10 mouse cellular contexts compared by ENCODE assay signal in the genomic region with DNA sequence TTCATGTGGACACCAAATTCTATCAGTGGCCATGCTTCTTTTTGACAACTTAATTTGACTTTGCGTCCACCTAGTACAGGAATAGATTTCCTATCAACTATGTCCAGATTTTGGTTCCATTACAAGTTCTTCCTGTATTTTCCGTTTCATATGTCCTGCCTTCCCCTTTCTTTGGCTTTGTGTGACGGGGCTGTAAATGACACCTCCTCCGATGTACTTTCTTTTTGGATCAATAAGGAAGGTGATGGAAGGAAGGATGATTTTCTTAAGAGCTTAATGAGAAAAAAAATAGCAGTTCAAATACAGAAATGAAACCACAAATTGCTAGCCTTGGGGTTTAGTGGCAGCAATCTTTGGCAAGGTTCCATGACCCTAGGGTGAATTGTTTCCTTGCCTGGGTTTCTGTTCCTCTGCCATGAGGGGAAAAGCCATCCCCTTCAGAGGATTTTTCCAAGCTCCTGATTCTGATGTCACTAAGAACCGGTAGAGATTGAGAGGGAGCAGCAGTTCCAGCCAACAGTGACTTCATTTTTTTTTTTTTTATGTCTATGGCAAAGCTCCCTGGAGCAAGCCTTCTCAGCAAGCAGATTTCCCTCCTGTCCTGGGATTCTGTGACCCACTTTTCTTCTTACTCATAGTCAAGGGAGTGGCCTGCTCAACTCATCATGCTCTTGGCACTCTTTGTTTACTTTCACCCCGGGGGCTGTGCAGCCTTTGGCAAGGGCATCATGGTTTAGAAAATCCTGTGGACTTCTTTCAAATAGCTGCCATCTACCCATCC. TPM values are rescaled to one million over a fixed set of nuclear protein-coding genes. Genes with fewer than 3 reads are reported as not detected.
A peak's percentile ranks its signal among the peaks of the same experiment; 100 is the strongest.
DNase-seq lines count a peak whose midpoint lies in the region; ATAC-seq and TF ChIP-seq lines count a peak whose summit lies in the region.
"Had no signal": no experiment of that assay in that cellular context is flagged by ENCODE, and none has a peak within 500 bp of the region (broad histone marks: within the 10 kb centered on the region; RNA-seq: fewer than 3 reads in every experiment).

No protein-coding gene starts in this region.

- H3K27ac ChIP-seq in heart, embryonic 10.5 days, result no peak overlapping the region
- no peak overlapping the region; the same call in 1 of the 2 replicates for H3K27ac ChIP-seq in lung, postnatal 0 days (ENCODE audit: low read length)
- H3K27ac ChIP-seq in forebrain, embryonic 10.5 days, result no peak overlapping the region

- H3K4me1 ChIP-seq in heart, embryonic 10.5 days, result peaks cover 12% of the 10 kb centered on the region
- H3K4me1 ChIP-seq in lung, postnatal 0 days (ENCODE audit: insufficient read depth, low read depth, low read length), result peaks cover 5% of the 10 kb centered on the region
- no peaks in the 10 kb centered on the region for H3K4me1 ChIP-seq in forebrain, embryonic 10.5 days

- no peaks in the 10 kb centered on the region for H3K9me3 ChIP-seq in heart, embryonic 10.5 days
- H3K9me3 ChIP-seq in lung, postnatal 0 days (ENCODE audit: low read length), result no peaks in the 10 kb centered on the region
- H3K9me3 ChIP-seq in forebrain, embryonic 10.5 days, result no peaks in the 10 kb centered on the region

- WGBS in heart, embryonic 10.5 days, result 68% methylated on average over 6 of the region's 6 CpGs
- 49% methylated on average over 6 of the region's 6 CpGs for WGBS in lung, postnatal 0 days
- 88% methylated on average over 6 of the region's 6 CpGs for WGBS in forebrain, embryonic 10.5 days

- no peak overlapping the region for H3K9ac ChIP-seq in lung, postnatal 0 days (replicated peaks; ENCODE audit: low read depth)

- DNase-seq in heart, adult 18-20 months, result peak; percentile 65 to 69
- DNase-seq in heart, embryonic 10.5 days (ENCODE audit: low spot score), result no peak
- peak; percentile 75 for DNase-seq in adipocyte (ENCODE audit: low spot score)
- peak; percentile 49 for DNase-seq in fibroblast of lung, adult 2 months (ENCODE audit: low read depth)
- peak; percentile 54 for DNase-seq in lung, postnatal 0 days (ENCODE audit: low spot score)
- no peak for DNase-seq in frontal cortex, postnatal 14 days (ENCODE audit: low spot score in 2 of 2)
- no peak for DNase-seq in embryo, embryonic 9.5 days (ENCODE audit: extremely low spot score)
- no peak for DNase-seq in forebrain, embryonic 10.5 days (ENCODE audit: extremely low spot score, low spot score)
- DNase-seq: midbrain, embryonic 14.5 days had no signal

- no peaks in the 10 kb centered on the region for H3K27me3 ChIP-seq in heart, embryonic 10.5 days (ENCODE audit: insufficient read depth, poor library complexity, severe bottlenecking)
- no peaks in the 10 kb centered on the region for H3K27me3 ChIP-seq in lung, postnatal 0 days (replicated peaks; ENCODE audit: insufficient read depth, low read length)
- H3K27me3 ChIP-seq in forebrain, embryonic 10.5 days (ENCODE audit: poor library complexity, severe bottlenecking), result no peaks in the 10 kb centered on the region

- no peak for TF ChIP-seq EP300 in lung, postnatal 0 days (IDR thresholded peaks at IDR 0.05)

- no peak overlapping the region for H3K4me3 ChIP-seq in heart, embryonic 10.5 days
- H3K4me3 ChIP-seq in lung, postnatal 0 days (ENCODE audit: low read depth, low read length), result no peak overlapping the region
- H3K4me3 ChIP-seq in forebrain, embryonic 10.5 days, result no peak overlapping the region

- H3K4me2 ChIP-seq in lung, postnatal 0 days (replicated peaks; ENCODE audit: low read depth, low read length), result no peak overlapping the region

- no peaks in the 10 kb centered on the region for H3K36me3 ChIP-seq in heart, embryonic 10.5 days
- H3K36me3 ChIP-seq in lung, postnatal 0 days (ENCODE audit: insufficient read depth, low read length), result no peaks in the 10 kb centered on the region
- no peaks in the 10 kb centered on the region for H3K36me3 ChIP-seq in forebrain, embryonic 10.5 days (replicated peaks)

- ATAC-seq in lung, postnatal 0 days, result peak; percentile 67
- ATAC-seq: intestine, embryonic 16.5 days had no signal

- TF ChIP-seq CTCF in lung, postnatal 0 days (IDR thresholded peaks at IDR 0.05), result no peak

RNA-seq across cellular contexts. Expression of a gene that starts 56.1 kb away (rescaled TPM):
- under 1 TPM; 0.20 to 0.31 TPM for total RNA-seq in heart, adult 18-20 months (2021)
- polyA plus RNA-seq in heart, embryonic 10.5 days (2016; fragmentation: Nextera tagmentation; extraction: Ambion mirVana), result 1.3 and 2.0 TPM in 2 replicates
- 1.2 and 1.4 TPM in 2 replicates for polyA plus RNA-seq in lung, postnatal 0 days (2015; fragmentation: Nextera tagmentation; extraction: Ambion mirVana)
- 2.4 and 2.5 TPM in 2 replicates for polyA plus RNA-seq in forebrain, embryonic 10.5 days (2016; fragmentation: Nextera tagmentation; extraction: Ambion mirVana)

Comparison
In these comparisons a context has a peak if more than half of its experiments do, and no peak if none do; other contexts are left out.
1. DNase-seq: peak in heart, adult 18-20 months (2 of 2), adipocyte (single experiment), fibroblast of lung, adult 2 months (single experiment) and lung, postnatal 0 days (single experiment); none in heart, embryonic 10.5 days (single experiment), frontal cortex, postnatal 14 days (0 of 2), embryo, embryonic 9.5 days (single experiment) and forebrain, embryonic 10.5 days (single experiment).